Mouse (Mus musculus) monocyte, adult 2 months (primary cell): ENCODE results near the gene Rbm45.

ENCODE experiments used
- DNase-seq, 2 experiments: peaks; one replicate each; pipeline ENCODE4 v3.0.0; 2022; ENCODE audit warnings: low spot score in 2 of 2, low read depth in 1 of 2

The Rbm45 gene

GRCm38 (mm10) chr2:76378646-76379045 lies 8.9 kb downstream of the Rbm45 start:
- DNase-seq = no peak

- no peak for DNase-seq
Measured at GRCm38 (mm10) chr2:76386531-76386930, 16.7 kb downstream of the Rbm45 start.

GRCm38 (mm10) chr2:76400178-76400577 lies 30.4 kb downstream of the Rbm45 start:
- no peak for DNase-seq

- DNase-seq = no peak
Measured at GRCm38 (mm10) chr2:76405596-76406150, 35.9 kb downstream of the Rbm45 start.

- no peak for DNase-seq
Measured at GRCm38 (mm10) chr2:76406151-76406936, 36.6 kb downstream of the Rbm45 start, which contains the start of gene Osbpl6. Gene Osbpl6, plus strand, starts transcription at chr2:76406508.

GRCm38 (mm10) chr2:76406937-76407441 lies 37.2 kb downstream of the Rbm45 start:
- DNase-seq = no peak

- DNase-seq = no peak
Measured at GRCm38 (mm10) chr2:76409526-76409925, 39.7 kb downstream of the Rbm45 start.

GRCm38 (mm10) chr2:76409986-76410385 lies 40.2 kb downstream of the Rbm45 start:
- no peak for DNase-seq

- DNase-seq = no peak
Measured at GRCm38 (mm10) chr2:76412924-76413323, 43.1 kb downstream of the Rbm45 start.

GRCm38 (mm10) chr2:76417446-76418141 lies 47.8 kb downstream of the Rbm45 start:
- DNase-seq = no peak

GRCm38 (mm10) chr2:76418142-76418518 lies 48.3 kb downstream of the Rbm45 start:
- DNase-seq = no peak

GRCm38 (mm10) chr2:76421411-76421924 lies 51.7 kb downstream of the Rbm45 start:
- DNase-seq = no peak

GRCm38 (mm10) chr2:76426816-76427215 lies 57.0 kb downstream of the Rbm45 start:
- DNase-seq = no peak

GRCm38 (mm10) chr2:76429318-76429717 lies 59.5 kb downstream of the Rbm45 start:
- DNase-seq = no peak

GRCm38 (mm10) chr2:76429855-76430254 lies 60.1 kb downstream of the Rbm45 start:
- no peak for DNase-seq

GRCm38 (mm10) chr2:76430539-76430938 lies 60.8 kb downstream of the Rbm45 start:
- DNase-seq = no peak
